Mouse (Mus musculus): ENCODE results near the gene Gm10717.
"Not testable (repeated sequence)": the region's sequence is repeated elsewhere in the genome, so short reads cannot be mapped to it uniquely, and the experiment has no call there.

Gene Gm10717

GRCm38 (mm10) chr9:3024912-3025467 is at the start of gene Gm10717:
Gene Gm10717 (plus strand): TSS chr9:3025417.
- DNase-seq (ENCODE audit: low spot score in 2 of 2): not testable (repeated sequence)

- peak; percentile 19 to 20 for DNase-seq (ENCODE audit: low spot score in 2 of 2)
These were observed 24.7 kb upstream of the Gm10717 start, which contains the start of gene Gm10722 for GRCm38 (mm10) chr9:3000445-3000972. Gene Gm10722 (plus strand): TSS chr9:3000922.

- peak in 1 of 2 experiments; percentile 15 for DNase-seq (ENCODE audit: low spot score in 2 of 2)
These were observed 24.2 kb upstream of the Gm10717 start for GRCm38 (mm10) chr9:3001006-3001405.

- peak; percentile 100 for DNase-seq (ENCODE audit: low spot score in 2 of 2)
These were observed 23.1 kb upstream of the Gm10717 start for GRCm38 (mm10) chr9:3001948-3002659.

- DNase-seq (ENCODE audit: low spot score in 2 of 2): peak; percentile 46 to 56
These were observed 22.3 kb upstream of the Gm10717 start, which contains the start of gene Gm11168 for GRCm38 (mm10) chr9:3002794-3003396. Gene Gm11168 (plus strand): TSS chr9:3003346.

- DNase-seq (ENCODE audit: low spot score in 2 of 2): not testable (repeated sequence)
These were observed 19.0 kb upstream of the Gm10717 start for GRCm38 (mm10) chr9:3006179-3006578.

- not testable (repeated sequence) for DNase-seq (ENCODE audit: low spot score in 2 of 2)
These were observed 18.6 kb upstream of the Gm10717 start for GRCm38 (mm10) chr9:3006636-3007035.

- DNase-seq (ENCODE audit: low spot score in 2 of 2): not testable (repeated sequence)
These were observed 17.9 kb upstream of the Gm10717 start for GRCm38 (mm10) chr9:3007272-3007671.

GRCm38 (mm10) chr9:3009331-3009730 is 15.9 kb upstream of the Gm10717 start:
- DNase-seq (ENCODE audit: low spot score in 2 of 2): not testable (repeated sequence)

GRCm38 (mm10) chr9:3012054-3012621 is 13.1 kb upstream of the Gm10717 start:
- DNase-seq (ENCODE audit: low spot score in 2 of 2): not testable (repeated sequence)

GRCm38 (mm10) chr9:3012733-3013279 is 12.4 kb upstream of the Gm10717 start, which contains the start of gene Gm10721:
Gene Gm10721 (plus strand): TSS chr9:3013140.
- DNase-seq (ENCODE audit: low spot score in 2 of 2): not testable (repeated sequence)

GRCm38 (mm10) chr9:3015354-3015753 is 9.9 kb upstream of the Gm10717 start, which contains the start of gene Gm10720:
Gene Gm10720 (plus strand): TSS chr9:3015654.
- DNase-seq (ENCODE audit: low spot score in 2 of 2): not testable (repeated sequence)

GRCm38 (mm10) chr9:3015896-3016295 is 9.3 kb upstream of the Gm10717 start:
- peak; percentile 37 to 39 for DNase-seq (ENCODE audit: low spot score in 2 of 2)

- DNase-seq (ENCODE audit: low spot score in 2 of 2): not testable (repeated sequence)
These were observed 8.1 kb upstream of the Gm10717 start, which contains the start of gene Gm10719 for GRCm38 (mm10) chr9:3017108-3017507. Gene Gm10719 (plus strand): TSS chr9:3017408.

GRCm38 (mm10) chr9:3018944-3019343 is 6.3 kb upstream of the Gm10717 start:
- DNase-seq (ENCODE audit: low spot score in 2 of 2): peak; percentile 100

GRCm38 (mm10) chr9:3019835-3020727 is 5.1 kb upstream of the Gm10717 start:
- DNase-seq (ENCODE audit: low spot score in 2 of 2): peak; percentile 96 to 100

- not testable (repeated sequence) for DNase-seq (ENCODE audit: low spot score in 2 of 2)
These were observed 2.8 kb upstream of the Gm10717 start for GRCm38 (mm10) chr9:3022316-3023008.

GRCm38 (mm10) chr9:3023312-3023984 is 1.8 kb upstream of the Gm10717 start, which contains the start of gene Gm10718:
Gene Gm10718 (plus strand): TSS chr9:3023547.
- DNase-seq (ENCODE audit: low spot score in 2 of 2): peak; percentile 41 to 57
